Mouse (Mus musculus): Measurements from ENCODE around the gene Ahnak. TPM values are rescaled to one million over a fixed set of nuclear protein-coding genes. Genes with fewer than 3 reads are reported as not detected.
A peak's percentile ranks its signal among the peaks of the same experiment; 100 is the strongest.

The Ahnak gene
- polyA plus RNA-seq, 1 experiment from 2014 or later = 20.5 TPM

DNA sequence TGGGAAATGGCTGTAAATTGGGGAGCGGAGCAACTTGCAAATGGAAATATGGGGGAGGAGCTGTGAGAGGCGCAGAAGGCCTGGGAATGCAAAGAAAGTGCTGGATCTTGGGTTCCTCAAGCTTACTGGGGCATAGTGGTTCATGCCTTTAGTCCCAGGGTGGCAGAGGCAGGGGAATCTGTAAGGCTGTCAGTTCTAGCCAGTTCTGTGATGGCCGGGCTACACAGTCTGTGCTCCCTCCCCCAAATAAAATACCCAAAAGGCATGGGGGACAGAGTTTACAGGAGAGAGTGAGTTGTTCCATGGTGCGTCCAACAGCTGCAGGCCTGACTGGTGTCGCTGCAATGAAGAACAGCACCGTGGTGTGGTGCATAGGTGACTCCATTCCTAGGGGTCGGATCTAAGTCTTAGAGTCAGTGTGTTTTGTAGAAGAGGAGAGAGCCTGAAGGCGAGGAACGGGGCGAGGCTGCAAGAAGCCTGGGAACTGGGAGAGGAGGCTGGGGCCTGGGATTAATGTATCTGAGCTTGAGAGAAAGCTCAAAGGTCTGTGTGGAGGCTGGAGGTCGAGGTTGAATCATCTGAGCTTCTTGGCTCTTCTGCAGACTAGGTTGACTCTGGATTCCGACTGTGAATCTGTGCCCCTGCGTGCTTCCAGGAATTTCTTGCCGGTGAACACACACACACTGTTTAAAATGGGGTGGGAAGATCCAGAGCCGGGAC, 578 bp upstream of the Ahnak start:
- H3K9me3 ChIP-seq = no peaks in the 10 kb centered on the region
- peak overlapping the region; percentile 96 for H3K27ac ChIP-seq
- peak overlapping the region; percentile 81 for H3K4me3 ChIP-seq (replicated peaks)
- no peaks in the 10 kb centered on the region for H3K36me3 ChIP-seq
- H3K4me1 ChIP-seq (replicated peaks) = peaks cover 62% of the 10 kb centered on the region
- H3K27me3 ChIP-seq = no peaks in the 10 kb centered on the region
- ATAC-seq (ENCODE audit: insufficient number of reproducible peaks, insufficient read depth, low FRiP score, low TSS enrichment, low read depth) = no peak
- H3K9ac ChIP-seq (replicated peaks) = peak overlapping the region; percentile 88
- peak overlapping the region; percentile 79 for H3K4me2 ChIP-seq
- WGBS = 7% methylated on average over 15 of the region's 15 CpGs

DNA sequence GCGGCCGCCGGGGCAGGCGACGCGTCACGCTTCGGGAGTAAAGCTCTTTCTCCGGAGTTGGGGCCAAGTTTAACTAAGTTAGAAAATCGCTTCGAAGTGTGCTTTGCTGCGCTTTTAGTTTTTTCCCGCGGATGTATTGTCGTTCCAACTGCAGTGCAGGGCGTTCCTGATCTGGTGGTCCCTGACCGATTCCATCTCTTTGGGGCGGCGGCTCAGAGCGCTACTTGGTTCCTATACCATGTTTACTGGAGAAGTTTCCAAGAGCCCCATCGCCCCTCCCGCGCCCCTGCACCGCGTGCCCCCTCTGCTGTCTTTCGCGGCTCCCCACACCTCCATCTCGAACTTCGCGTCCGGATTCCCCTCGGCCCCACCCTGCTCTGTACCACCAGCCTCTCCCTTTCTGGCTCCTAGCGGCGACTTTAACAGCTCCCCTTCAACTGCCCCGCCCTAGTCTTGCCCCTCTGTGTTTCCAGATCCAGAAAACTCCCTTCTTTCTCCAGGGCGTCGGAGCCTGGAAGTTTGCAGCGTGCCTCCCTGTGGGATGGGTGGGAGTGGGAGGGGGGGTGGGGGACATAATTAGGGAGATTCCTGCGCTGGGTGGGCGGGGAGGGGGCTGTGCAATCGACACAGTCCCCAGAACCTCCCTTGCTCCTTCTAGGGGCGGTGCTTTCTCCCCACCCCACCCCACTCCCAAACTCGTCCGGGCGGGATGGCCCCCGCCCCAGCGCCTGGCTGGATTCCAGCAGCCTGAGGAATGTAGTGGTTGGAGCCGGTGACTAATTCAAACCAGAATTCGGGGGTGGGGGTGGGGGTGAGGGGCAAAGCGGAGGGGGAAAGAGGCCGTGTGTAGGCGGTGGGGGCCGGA, 715 bp downstream of the Ahnak start:
- H3K9ac ChIP-seq (replicated peaks) = peak overlapping the region; percentile 88
- H3K4me2 ChIP-seq = peak overlapping the region; percentile 79
- H3K27ac ChIP-seq = peak overlapping the region; percentile 96
- peaks cover 51% of the 10 kb centered on the region for H3K4me1 ChIP-seq (replicated peaks)
- H3K27me3 ChIP-seq = no peaks in the 10 kb centered on the region
- no peaks in the 10 kb centered on the region for H3K36me3 ChIP-seq
- ATAC-seq (ENCODE audit: insufficient number of reproducible peaks, insufficient read depth, low FRiP score, low TSS enrichment, low read depth) = peak; percentile 84
- H3K9me3 ChIP-seq = no peaks in the 10 kb centered on the region
- peak overlapping the region; percentile 81 for H3K4me3 ChIP-seq (replicated peaks)
- under 1% methylated on average over 53 of the region's 53 CpGs for WGBS

DNA sequence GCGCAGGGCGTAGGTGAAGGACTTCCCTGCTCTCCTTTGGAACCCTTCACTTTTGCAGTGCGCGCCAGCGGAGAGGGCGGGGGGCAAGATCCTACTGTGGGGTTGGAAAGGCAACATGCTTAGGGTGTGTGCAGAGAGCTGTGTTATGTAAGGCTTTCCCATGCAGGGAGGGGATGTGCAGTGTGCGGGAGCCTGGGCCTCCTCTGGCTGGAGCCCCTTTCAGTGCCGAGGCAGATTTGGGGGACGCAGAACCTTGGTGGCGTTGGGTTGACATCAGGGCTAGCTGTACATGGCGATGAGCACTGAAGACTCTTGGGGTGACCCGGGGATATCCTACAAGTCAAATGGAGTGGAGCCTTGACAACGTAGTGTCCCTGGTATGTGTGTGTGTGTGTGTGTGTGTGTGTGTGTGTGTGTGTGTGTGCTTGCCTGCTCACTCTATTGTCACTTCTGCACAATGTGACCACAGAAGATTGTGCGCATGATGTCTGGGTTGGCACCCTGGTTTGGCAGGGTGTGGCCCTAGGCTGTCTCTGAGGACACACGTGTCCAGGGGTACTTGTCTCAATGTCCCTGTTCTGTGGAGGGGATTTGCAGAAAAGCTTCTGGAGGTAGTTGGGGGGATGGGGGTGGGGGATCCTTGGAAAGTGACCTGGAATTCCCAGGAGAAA, 1.5 kb downstream of the Ahnak start:
- H3K36me3 ChIP-seq = no peaks in the 10 kb centered on the region
- peak; percentile 81 for ATAC-seq (ENCODE audit: insufficient number of reproducible peaks, insufficient read depth, low FRiP score, low TSS enrichment, low read depth)
- no peaks in the 10 kb centered on the region for H3K9me3 ChIP-seq
- H3K9ac ChIP-seq (replicated peaks) = peak overlapping the region; percentile 88
- peak overlapping the region; percentile 79 for H3K4me2 ChIP-seq
- peak overlapping the region; percentile 81 for H3K4me3 ChIP-seq (replicated peaks)
- 12% methylated on average over 15 of the region's 15 CpGs for WGBS
- H3K4me1 ChIP-seq (replicated peaks) = peaks cover 47% of the 10 kb centered on the region
- H3K27me3 ChIP-seq = no peaks in the 10 kb centered on the region
- H3K27ac ChIP-seq = peak overlapping the region; percentile 96

DNA sequence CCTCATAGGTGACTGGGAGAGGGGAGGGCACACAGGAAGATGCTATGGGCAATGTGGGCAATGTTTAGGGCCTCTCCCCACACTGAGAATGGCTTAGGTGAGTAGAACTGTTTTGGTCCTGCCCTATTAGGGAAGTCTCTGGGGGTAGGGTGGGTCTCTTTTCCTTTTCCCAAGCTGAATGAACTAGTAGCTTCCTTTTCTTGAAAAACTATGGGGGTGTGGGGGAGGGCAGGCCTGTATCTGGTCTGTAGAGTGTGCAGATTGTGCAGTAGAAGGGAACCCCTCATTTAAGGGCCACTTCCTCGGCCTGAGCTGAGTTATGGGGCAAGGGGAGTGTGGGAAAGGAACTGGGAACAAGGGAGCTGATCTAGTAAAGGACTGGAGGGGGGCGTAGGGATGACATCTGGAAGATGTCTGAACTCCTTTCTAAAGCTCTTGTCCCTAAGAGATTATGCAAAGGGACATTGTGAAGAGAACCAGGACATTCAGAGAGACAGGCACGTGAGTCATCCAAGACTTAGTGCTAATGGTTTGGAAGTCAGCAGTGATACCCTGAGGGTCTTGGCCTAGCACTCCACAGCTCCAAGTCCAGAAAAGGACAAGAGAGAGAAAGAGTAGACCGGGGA, 2.3 kb downstream of the Ahnak start:
- Histone ChIP-seq H3K9me3 (no peaks in the 10 kb centered on the region), H3K27me3 (no peaks in the 10 kb centered on the region), H3K9ac (replicated peaks) (0 out of 2 replicates have a peak overlapping the region, but pooled peaks have one; percentile 88)

DNA sequence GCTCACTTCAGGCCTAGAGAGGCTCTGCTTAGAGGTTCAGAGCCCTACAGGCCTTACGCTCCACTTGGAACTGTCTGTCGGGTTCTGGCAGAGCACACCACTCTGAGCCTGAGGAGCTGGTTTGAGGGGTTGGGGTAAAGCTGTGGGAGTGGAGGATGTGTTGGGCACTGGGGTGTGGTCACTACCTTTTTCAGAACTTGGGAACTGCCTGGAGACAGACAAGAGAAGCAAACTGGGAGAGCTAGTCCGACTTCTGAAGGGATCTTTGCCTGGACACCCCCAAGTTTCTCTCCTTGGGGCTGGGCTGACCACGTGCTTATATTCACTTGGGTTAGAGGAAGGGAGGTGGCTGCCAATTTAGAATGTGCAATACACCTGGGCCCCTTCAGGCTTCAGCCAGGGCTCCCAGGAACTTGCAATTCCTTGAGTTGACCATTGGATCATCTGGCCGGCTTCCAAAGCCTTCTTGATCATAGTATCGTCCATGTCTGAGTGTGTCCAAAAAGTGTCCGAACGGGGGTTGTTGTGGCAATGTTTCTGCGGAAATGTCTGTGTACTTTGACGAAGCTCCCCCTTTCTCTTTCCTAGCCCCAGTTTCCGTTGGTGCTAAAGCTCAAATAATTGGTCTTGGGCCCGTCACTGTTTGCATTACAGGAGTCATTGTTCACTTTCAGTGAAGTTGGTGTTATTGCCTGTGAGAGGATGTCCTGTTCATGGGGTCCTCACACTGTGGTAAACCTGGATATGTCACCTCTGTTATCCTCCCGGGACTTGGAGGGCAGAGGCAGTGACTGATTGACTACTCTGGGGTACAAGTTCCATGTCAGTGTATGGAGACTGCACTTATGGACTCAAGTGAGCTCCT, 3.0 kb downstream of the Ahnak start:
- no peaks in the 10 kb centered on the region for H3K27me3 ChIP-seq

More for the DNA sequence above, 2.3 kb downstream of the Ahnak start:
- Histone ChIP-seq H3K36me3 (no peaks in the 10 kb centered on the region), H3K4me1 (replicated peaks) (peaks cover 47% of the 10 kb centered on the region), H3K27ac (peak overlapping the region; percentile 96), H3K4me3 (replicated peaks) (peak overlapping the region; percentile 81), H3K4me2 (peak overlapping the region; percentile 79)
- ATAC-seq (ENCODE audit: insufficient number of reproducible peaks, insufficient read depth, low FRiP score, low TSS enrichment, low read depth) = no peak
- WGBS = 69% methylated on average over 4 of the region's 4 CpGs

DNA sequence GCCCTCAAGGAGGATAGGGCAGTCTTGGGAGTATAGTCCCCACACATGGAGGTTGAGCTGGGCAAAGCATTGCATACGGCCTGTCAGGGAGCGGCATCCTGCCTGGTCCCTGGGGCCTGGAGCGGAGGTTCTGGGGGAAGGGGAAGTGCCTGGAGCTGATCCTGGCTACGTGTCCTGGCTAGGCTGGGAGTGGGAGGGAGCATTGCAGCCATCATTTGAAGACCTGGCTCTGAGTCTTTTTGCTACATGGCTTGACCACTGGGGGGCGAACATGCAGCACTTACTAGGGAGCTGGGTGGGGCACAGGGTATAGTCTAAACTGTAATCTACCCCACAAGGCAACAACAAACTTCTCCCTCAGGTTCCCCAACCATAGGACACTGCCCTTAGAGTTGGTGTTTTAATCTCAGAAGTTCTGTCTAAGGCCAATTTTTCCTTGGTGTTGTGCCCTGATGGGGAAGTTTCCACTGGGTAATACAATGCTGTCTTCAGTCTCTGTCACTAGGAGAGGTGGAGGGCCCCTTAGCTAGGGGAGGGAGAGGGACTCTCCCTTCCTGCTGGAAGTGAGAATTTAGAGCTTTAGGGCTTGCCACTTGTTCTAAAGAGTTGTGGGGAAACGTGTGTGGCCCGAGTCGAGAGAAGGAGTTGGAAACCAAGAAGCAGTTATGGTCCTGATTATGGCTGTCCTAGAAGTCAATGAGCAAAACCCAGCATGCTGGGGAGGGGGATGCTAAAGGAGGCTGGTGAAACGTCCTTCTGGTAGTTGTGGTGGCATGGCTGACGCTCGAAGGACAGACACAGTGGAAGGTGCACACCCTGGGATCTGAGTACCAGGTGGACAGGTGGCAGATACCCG, 3.9 kb downstream of the Ahnak start:
- H3K4me1 ChIP-seq (replicated peaks) = peaks cover 54% of the 10 kb centered on the region
- H3K27ac ChIP-seq = peak overlapping the region; percentile 96; the same call in 1 of the 2 replicates
- no peak overlapping the region for H3K9ac ChIP-seq (replicated peaks)
- H3K36me3 ChIP-seq = no peaks in the 10 kb centered on the region
- no peaks in the 10 kb centered on the region for H3K27me3 ChIP-seq
- no peaks in the 10 kb centered on the region for H3K9me3 ChIP-seq
- H3K4me2 ChIP-seq = peak overlapping the region; percentile 37
- ATAC-seq (ENCODE audit: insufficient number of reproducible peaks, insufficient read depth, low FRiP score, low TSS enrichment, low read depth) = no peak
- 30% methylated on average over 12 of the region's 12 CpGs for WGBS
- H3K4me3 ChIP-seq (replicated peaks) = peak overlapping the region; percentile 5; the same call in 1 of the 2 replicates

More for the DNA sequence above, 3.0 kb downstream of the Ahnak start:
- ATAC-seq (ENCODE audit: insufficient number of reproducible peaks, insufficient read depth, low FRiP score, low TSS enrichment, low read depth) = no peak
- 85% methylated on average over 13 of the region's 13 CpGs for WGBS
- peak overlapping the region; percentile 79 for H3K4me2 ChIP-seq
- H3K9me3 ChIP-seq = no peaks in the 10 kb centered on the region
- H3K4me1 ChIP-seq (replicated peaks) = peaks cover 50% of the 10 kb centered on the region
- peak overlapping the region; percentile 81 for H3K4me3 ChIP-seq (replicated peaks)
- no peaks in the 10 kb centered on the region for H3K36me3 ChIP-seq
- no peak overlapping the region for H3K9ac ChIP-seq (replicated peaks)
- peak overlapping the region; percentile 96 for H3K27ac ChIP-seq

DNA sequence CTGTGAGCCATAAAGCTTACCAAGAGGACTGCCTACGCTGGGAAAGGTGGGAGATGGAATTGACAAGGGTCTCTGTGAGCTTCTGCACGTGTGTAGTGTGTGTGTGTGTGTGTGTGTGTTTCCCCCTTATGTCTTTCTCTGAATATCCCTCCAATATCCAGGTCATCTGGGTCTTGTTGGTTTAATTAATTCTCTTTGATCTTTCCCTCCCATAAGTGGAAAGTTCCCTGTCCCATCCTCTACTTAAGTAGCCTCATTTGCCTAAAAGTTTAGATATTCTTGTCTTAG, 4.5 kb downstream of the Ahnak start:
- no peak for ATAC-seq (ENCODE audit: insufficient number of reproducible peaks, insufficient read depth, low FRiP score, low TSS enrichment, low read depth)
- no peak overlapping the region for H3K27ac ChIP-seq
- H3K4me2 ChIP-seq = no peak overlapping the region
- H3K9me3 ChIP-seq = no peaks in the 10 kb centered on the region
- WGBS = 66% methylated on average over 2 of the region's 2 CpGs
- no peak overlapping the region for H3K4me3 ChIP-seq (replicated peaks)
- H3K27me3 ChIP-seq = no peaks in the 10 kb centered on the region
- no peak overlapping the region for H3K9ac ChIP-seq (replicated peaks)
- no peaks in the 10 kb centered on the region for H3K36me3 ChIP-seq
- peaks cover 53% of the 10 kb centered on the region for H3K4me1 ChIP-seq (replicated peaks)

DNA sequence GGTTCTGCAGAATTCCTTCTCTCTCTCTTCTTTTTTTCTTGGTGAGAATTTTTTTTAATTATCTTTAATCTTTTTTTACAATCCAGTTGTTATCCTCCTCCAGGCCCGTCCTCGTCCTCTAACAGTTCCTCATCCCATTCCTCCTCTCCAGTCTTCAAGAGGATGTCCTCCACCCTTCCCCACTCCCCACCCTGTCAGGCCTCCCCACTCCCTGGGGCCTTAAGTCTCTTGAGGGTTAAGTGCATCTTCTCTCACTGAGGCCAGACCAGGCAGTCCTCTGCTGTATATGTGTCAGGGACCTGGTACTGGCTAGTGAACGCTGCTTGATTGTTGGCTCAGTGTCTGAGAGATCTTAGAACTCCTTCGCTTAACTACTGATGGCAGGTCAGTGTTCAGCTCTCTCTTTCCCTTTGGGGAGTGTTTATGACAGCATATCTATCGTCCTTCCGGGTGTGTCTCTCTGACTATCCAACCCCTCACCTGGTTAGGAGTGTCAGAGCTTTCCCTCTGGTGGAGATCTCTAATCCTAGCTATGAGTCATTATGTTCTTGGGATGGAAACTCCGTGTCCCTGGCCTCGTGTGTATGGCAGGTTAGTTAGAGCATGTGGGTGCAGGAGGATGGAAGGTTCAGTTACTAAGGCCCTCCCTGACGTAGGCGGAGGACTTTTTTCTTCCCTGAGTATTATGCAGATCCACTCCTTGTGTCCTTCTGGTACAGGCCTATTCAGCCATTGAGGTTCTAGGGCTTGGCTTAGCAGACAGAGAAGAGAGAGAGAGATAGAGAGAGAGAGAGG, 5.9 kb downstream of the Ahnak start:
- H3K36me3 ChIP-seq = peaks cover 7% of the 10 kb centered on the region
- no peak overlapping the region for H3K4me3 ChIP-seq (replicated peaks)
- no peaks in the 10 kb centered on the region for H3K27me3 ChIP-seq
- H3K27ac ChIP-seq = no peak overlapping the region
- no peak for ATAC-seq (ENCODE audit: insufficient number of reproducible peaks, insufficient read depth, low FRiP score, low TSS enrichment, low read depth)
- H3K9ac ChIP-seq (replicated peaks) = no peak overlapping the region
- 78% methylated on average over 10 of the region's 10 CpGs for WGBS
- H3K4me1 ChIP-seq (replicated peaks) = peaks cover 50% of the 10 kb centered on the region
- H3K9me3 ChIP-seq = no peaks in the 10 kb centered on the region
- H3K4me2 ChIP-seq = no peak overlapping the region

DNA sequence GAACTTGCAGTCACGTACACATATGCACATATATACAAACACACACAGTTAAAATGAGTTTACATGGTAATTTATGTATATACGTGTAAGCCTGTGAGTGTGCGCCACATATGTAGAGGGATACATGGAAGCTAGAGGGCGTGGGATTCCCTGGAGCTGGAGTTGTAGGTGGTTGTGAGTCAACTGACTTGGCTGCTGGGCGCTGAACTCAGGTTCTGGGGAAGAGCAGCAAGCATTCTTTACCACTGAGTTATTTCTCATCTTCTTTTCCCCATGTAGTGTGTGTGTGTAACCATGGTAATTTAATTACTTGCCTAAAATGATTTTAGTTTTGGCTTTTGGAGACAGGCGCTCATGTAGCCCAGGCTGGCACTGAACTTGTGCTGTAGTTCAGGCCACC, 7.5 kb downstream of the Ahnak start:
- Histone ChIP-seq H3K9me3 (no peaks in the 10 kb centered on the region), H3K27ac (no peak overlapping the region), H3K4me2 (no peak overlapping the region), H3K4me1 (replicated peaks) (peaks cover 38% of the 10 kb centered on the region), H3K27me3 (no peaks in the 10 kb centered on the region), H3K9ac (replicated peaks) (no peak overlapping the region), H3K36me3 (peaks cover 23% of the 10 kb centered on the region), H3K4me3 (replicated peaks) (no peak overlapping the region)
- WGBS = 88% methylated on average over 6 of the region's 6 CpGs
- ATAC-seq (ENCODE audit: insufficient number of reproducible peaks, insufficient read depth, low FRiP score, low TSS enrichment, low read depth) = no peak

Data from limb, embryonic 12.5 days (tissue).